ENCODE assay signal across 8 mouse cellular contexts in the genomic region with DNA sequence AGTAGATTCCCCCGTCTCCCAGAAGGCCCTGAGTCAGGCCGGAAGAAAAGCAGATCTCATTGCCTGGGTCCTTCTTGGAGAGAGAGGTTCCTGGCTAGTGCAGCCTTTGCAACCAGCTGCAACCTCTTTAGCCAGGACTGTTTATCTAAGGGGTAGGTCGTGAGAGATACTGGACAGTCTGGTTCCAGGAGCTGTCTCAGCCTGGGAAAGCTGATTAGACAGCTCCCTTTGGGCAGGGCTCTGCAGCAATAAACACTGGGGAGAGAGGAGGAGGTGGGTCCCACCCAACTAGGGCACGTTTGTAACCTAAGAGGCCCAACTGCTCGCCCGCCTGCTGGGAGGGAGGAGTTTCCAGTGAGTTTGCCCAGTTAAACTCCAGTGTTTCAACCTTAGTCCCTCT.
DNase-seq lines count a peak whose midpoint lies in the region; ATAC-seq and TF ChIP-seq lines count a peak whose summit lies in the region.

No protein-coding gene starts in this region.

- peak overlapping the region; percentile 69 for H3K9ac ChIP-seq in liver, embryonic 12.5 days
- no peak overlapping the region for H3K9ac ChIP-seq in hindbrain, embryonic 13.5 days

- TF ChIP-seq CTCF in E14TG2a.4 (conservative IDR thresholded peaks at IDR 0.05; ENCODE audit: low read length): no peak

- no peaks in the 10 kb centered on the region for H3K9me3 ChIP-seq in E14TG2a.4 (ENCODE audit: low read length)
- H3K9me3 ChIP-seq in liver, embryonic 12.5 days (replicated peaks): no peaks in the 10 kb centered on the region
- no peaks in the 10 kb centered on the region for H3K9me3 ChIP-seq in hindbrain, embryonic 13.5 days

- intact Hi-C loops in left cerebral cortex, postnatal 4 days (cut with DNase I): no loop called here

- 9% methylated on average over 6 of the region's 6 CpGs for WGBS in liver, embryonic 12.5 days (ENCODE audit: insufficient replicate concordance)
- WGBS in hindbrain, embryonic 13.5 days: 49% methylated on average over 6 of the region's 6 CpGs

- peak overlapping the region; percentile 60 for H3K4me2 ChIP-seq in liver, embryonic 12.5 days
- no peak overlapping the region for H3K4me2 ChIP-seq in hindbrain, embryonic 13.5 days

- peak; percentile 98 for ATAC-seq in liver, embryonic 12.5 days
- no peak for ATAC-seq in hindbrain, embryonic 13.5 days (ENCODE audit: low FRiP score)

- peak overlapping the region; percentile 45 for H3K4me3 ChIP-seq in E14TG2a.4 (replicated peaks; ENCODE audit: low read length)
- H3K4me3 ChIP-seq in liver, embryonic 12.5 days: peak overlapping the region; percentile 27
- H3K4me3 ChIP-seq in hindbrain, embryonic 13.5 days: no peak overlapping the region

- peak; percentile 80 for DNase-seq in adipocyte (ENCODE audit: low spot score)
- DNase-seq in heart, adult 18-20 months: peak; percentile 78 to 88
- DNase-seq in spleen, postnatal 4 days (ENCODE audit: low spot score in 2 of 2): peak; percentile 75 to 77
- no peak for DNase-seq in left cerebral cortex, postnatal 4 days
- DNase-seq in kidney, postnatal 25 days: no peak

- H3K36me3 ChIP-seq in E14TG2a.4 (ENCODE audit: insufficient read depth, low read length): no peaks in the 10 kb centered on the region
- H3K36me3 ChIP-seq in liver, embryonic 12.5 days: no peaks in the 10 kb centered on the region
- no peaks in the 10 kb centered on the region for H3K36me3 ChIP-seq in hindbrain, embryonic 13.5 days

- peak overlapping the region; percentile 99 for H3K27ac ChIP-seq in liver, embryonic 12.5 days
- no peak overlapping the region for H3K27ac ChIP-seq in hindbrain, embryonic 13.5 days

- H3K27me3 ChIP-seq in E14TG2a.4 (ENCODE audit: insufficient read depth, low read length): no peaks in the 10 kb centered on the region
- H3K27me3 ChIP-seq in liver, embryonic 12.5 days (replicated peaks): no peaks in the 10 kb centered on the region
- H3K27me3 ChIP-seq in hindbrain, embryonic 13.5 days: no peaks in the 10 kb centered on the region

- peaks cover 82% of the 10 kb centered on the region for H3K4me1 ChIP-seq in E14TG2a.4 (replicated peaks; ENCODE audit: low read depth, low read length)
- peaks cover 87% of the 10 kb centered on the region for H3K4me1 ChIP-seq in liver, embryonic 12.5 days
- H3K4me1 ChIP-seq in hindbrain, embryonic 13.5 days (replicated peaks): peaks cover 29% of the 10 kb centered on the region

Comparison
In these comparisons a context has a peak if more than half of its experiments do, and no peak if none do; other contexts are left out.
1. DNase-seq: peak in adipocyte (single experiment), heart, adult 18-20 months (2 of 2) and spleen, postnatal 4 days (2 of 2); none in left cerebral cortex, postnatal 4 days (single experiment) and kidney, postnatal 25 days (0 of 2).